Mouse (Mus musculus): ENCODE results near the gene Zfp316.
A peak's percentile ranks its signal among the peaks of the same experiment; 100 is the strongest.

Gene Zfp316

GRCm38 (mm10) chr5:143269363-143270150 is at the start of gene Zfp316:
Gene Zfp316 (minus strand): TSS chr5:143270022.
- Histone ChIP-seq H3K4me1 (replicated peaks; ENCODE audit: low read depth, low read length) (peaks cover 23% of the 10 kb centered on the region), H3K4me3 (replicated peaks; ENCODE audit: low read length) (peak within 1 kb of the TSS; percentile 82), H3K27me3 (ENCODE audit: insufficient read depth, low read length) (peaks cover 46% of the 10 kb centered on the region), H3K36me3 (ENCODE audit: insufficient read depth, low read length) (no peaks in the 10 kb centered on the region), H3K9me3 (ENCODE audit: low read length) (no peaks in the 10 kb centered on the region)
- TF ChIP-seq NANOG (IDR thresholded peaks at IDR 0.05; ENCODE audit: borderline replicate concordance, low read length), result no peak
- no peak for TF ChIP-seq POU5F1 (IDR thresholded peaks at IDR 0.05; ENCODE audit: borderline replicate concordance, low read length)
- TF ChIP-seq CTCF (conservative IDR thresholded peaks at IDR 0.05; ENCODE audit: low read length), result no peak

GRCm38 (mm10) chr5:143317288-143317610 is 47.4 kb upstream of the Zfp316 start:
- peaks cover 38% of the 10 kb centered on the region for H3K4me1 ChIP-seq (replicated peaks; ENCODE audit: low read depth, low read length)
- H3K27me3 ChIP-seq (ENCODE audit: insufficient read depth, low read length), result peaks cover 8% of the 10 kb centered on the region
- no peak overlapping the region for H3K4me3 ChIP-seq (replicated peaks; ENCODE audit: low read length)
- TF ChIP-seq CTCF (conservative IDR thresholded peaks at IDR 0.05; ENCODE audit: low read length), result no peak
- no peak for TF ChIP-seq POU5F1 (IDR thresholded peaks at IDR 0.05; ENCODE audit: borderline replicate concordance, low read length)
- TF ChIP-seq NANOG (IDR thresholded peaks at IDR 0.05; ENCODE audit: borderline replicate concordance, low read length), result no peak
- H3K9me3 ChIP-seq (ENCODE audit: low read length), result no peaks in the 10 kb centered on the region
- peaks cover 76% of the 10 kb centered on the region for H3K36me3 ChIP-seq (ENCODE audit: insufficient read depth, low read length)

DNA sequence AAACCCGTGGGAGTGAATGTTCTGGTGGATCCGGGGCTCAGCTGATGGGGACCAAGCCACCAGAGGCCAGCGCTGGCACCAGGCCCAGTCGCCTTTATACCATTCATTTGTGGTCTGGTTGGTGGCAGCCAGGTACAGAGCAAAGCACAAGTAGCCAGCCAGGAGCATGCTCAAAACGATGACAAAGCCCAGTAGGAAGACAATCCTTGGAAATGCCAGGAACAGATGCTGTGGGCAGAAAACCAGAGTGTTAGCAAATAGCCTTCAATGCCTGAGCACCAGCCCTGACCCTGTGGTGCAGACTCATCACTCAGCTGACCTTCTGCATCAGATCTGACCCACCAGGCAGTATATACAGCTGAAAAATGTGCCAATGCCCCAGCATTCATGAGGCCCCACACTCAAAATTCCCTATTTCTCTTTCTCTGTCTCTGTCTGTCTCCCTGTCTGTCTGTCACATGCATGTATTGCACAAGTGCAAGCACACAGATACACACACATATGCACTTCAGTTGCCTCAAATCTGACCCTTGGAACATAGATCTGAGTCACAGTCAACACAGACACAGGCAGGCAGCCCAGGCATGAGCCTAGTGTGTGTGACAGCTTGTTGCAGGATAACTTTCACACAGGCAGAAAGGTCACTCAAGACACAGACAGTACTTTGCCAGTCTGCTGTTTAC is 46.9 kb upstream of the Zfp316 start:
- Histone ChIP-seq H3K36me3 (ENCODE audit: insufficient read depth, low read length) (peaks cover 71% of the 10 kb centered on the region), H3K27me3 (ENCODE audit: insufficient read depth, low read length) (peaks cover 8% of the 10 kb centered on the region), H3K4me1 (replicated peaks; ENCODE audit: low read depth, low read length) (peaks cover 43% of the 10 kb centered on the region), H3K4me3 (replicated peaks; ENCODE audit: low read length) (no peak overlapping the region), H3K9me3 (ENCODE audit: low read length) (no peaks in the 10 kb centered on the region)
- no peak for TF ChIP-seq NANOG (IDR thresholded peaks at IDR 0.05; ENCODE audit: borderline replicate concordance, low read length)
- no peak for TF ChIP-seq POU5F1 (IDR thresholded peaks at IDR 0.05; ENCODE audit: borderline replicate concordance, low read length)
- no peak for TF ChIP-seq CTCF (conservative IDR thresholded peaks at IDR 0.05; ENCODE audit: low read length)

- Histone ChIP-seq H3K4me1 (replicated peaks; ENCODE audit: low read depth, low read length) (peaks cover 55% of the 10 kb centered on the region), H3K36me3 (ENCODE audit: insufficient read depth, low read length) (peaks cover 70% of the 10 kb centered on the region), H3K9me3 (ENCODE audit: low read length) (no peaks in the 10 kb centered on the region), H3K4me3 (replicated peaks; ENCODE audit: low read length) (peak overlapping the region; percentile 94), H3K27me3 (ENCODE audit: insufficient read depth, low read length) (peaks cover 8% of the 10 kb centered on the region)
- TF ChIP-seq CTCF (conservative IDR thresholded peaks at IDR 0.05; ENCODE audit: low read length), result peak; percentile 11; the same call in 1 of the 2 replicates
- no peak for TF ChIP-seq POU5F1 (IDR thresholded peaks at IDR 0.05; ENCODE audit: borderline replicate concordance, low read length)
- no peak for TF ChIP-seq NANOG (IDR thresholded peaks at IDR 0.05; ENCODE audit: borderline replicate concordance, low read length)
Observed at GRCm38 (mm10) chr5:143315514-143315888, 45.7 kb upstream of the Zfp316 start.

DNA sequence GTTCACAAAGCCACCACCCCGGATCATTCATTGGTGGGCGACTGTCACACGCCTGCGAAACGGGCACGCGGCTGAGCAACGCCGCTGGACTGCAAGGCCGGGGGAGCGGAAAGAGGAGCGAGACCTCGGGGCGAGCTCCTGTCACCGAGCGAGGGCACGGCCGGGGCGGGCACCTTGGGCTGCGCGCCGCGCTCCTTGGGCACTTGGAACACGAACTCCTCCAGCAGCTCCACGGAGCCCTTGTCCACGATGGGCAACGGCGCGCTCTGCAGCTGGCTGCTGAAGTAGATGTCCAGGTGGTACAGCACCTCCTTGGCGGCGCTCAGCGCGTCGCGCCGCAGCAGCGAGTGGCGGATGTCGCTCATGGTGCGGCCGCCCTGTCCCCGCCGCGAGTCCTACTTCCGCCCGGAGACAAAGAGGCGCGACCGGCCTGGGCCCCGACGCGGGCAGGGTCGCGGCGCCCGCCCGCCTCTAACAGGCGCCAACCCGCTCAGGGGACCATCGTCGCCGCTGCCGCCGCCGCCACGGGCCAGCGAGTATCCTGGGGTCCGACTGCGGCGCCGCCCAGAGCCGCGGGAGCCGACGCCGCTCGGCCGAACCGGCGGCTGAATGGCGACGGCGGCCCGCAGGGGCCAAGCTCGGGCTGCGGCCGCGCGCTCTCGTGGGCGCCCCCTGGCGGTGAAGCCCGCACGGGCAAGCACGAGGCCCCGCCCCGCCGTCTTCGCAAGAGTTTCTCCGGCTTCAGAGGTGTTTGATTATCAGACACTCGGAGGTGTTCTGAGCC is 45.1 kb upstream of the Zfp316 start, which contains the start of gene E130309D02Rik:
E130309D02Rik (minus strand) TSS at position 631 of the 784 bp plus-strand sequence.
- Histone ChIP-seq H3K36me3 (ENCODE audit: insufficient read depth, low read length) (peaks cover 70% of the 10 kb centered on the region), H3K4me3 (replicated peaks; ENCODE audit: low read length) (peak within 1 kb of the TSS; percentile 94), H3K27me3 (ENCODE audit: insufficient read depth, low read length) (peaks cover 8% of the 10 kb centered on the region), H3K4me1 (replicated peaks; ENCODE audit: low read depth, low read length) (peaks cover 61% of the 10 kb centered on the region), H3K9me3 (ENCODE audit: low read length) (no peaks in the 10 kb centered on the region)
- TF ChIP-seq POU5F1 (IDR thresholded peaks at IDR 0.05; ENCODE audit: borderline replicate concordance, low read length) (no peak), NANOG (IDR thresholded peaks at IDR 0.05; ENCODE audit: borderline replicate concordance, low read length) (no peak), CTCF (conservative IDR thresholded peaks at IDR 0.05; ENCODE audit: low read length) (no peak)

DNA sequence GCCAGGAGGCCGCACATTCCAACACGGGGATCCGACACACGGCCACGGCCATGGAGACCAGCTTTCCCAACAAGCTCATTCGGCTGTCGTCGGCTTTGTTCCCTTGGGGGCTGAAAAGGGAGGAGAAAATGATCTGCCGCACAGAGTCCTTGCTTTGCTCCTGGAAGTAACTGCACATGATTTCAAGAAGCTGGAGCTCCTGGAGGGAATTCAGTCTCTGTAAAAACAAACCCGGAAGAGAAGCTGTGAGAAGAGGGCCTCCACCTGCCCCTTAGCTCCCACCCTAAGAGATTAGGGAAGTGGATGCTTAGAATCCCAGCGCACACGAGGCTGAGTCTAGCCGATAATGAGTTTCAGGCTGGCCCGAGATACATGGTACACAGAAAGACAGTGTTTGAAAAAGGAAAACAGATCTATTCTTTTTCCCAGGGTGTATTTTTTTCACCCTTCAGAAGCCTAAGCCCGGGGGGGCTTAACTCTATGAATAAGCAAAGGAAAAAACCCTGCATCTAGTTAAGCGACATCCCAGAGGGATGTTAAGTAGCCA is 44.4 kb upstream of the Zfp316 start:
- Histone ChIP-seq H3K27me3 (ENCODE audit: insufficient read depth, low read length) (peaks cover 8% of the 10 kb centered on the region), H3K4me3 (replicated peaks; ENCODE audit: low read length) (peak overlapping the region; percentile 94), H3K9me3 (ENCODE audit: low read length) (no peaks in the 10 kb centered on the region), H3K36me3 (ENCODE audit: insufficient read depth, low read length) (peaks cover 70% of the 10 kb centered on the region), H3K4me1 (replicated peaks; ENCODE audit: low read depth, low read length) (peaks cover 66% of the 10 kb centered on the region)
- no peak for TF ChIP-seq NANOG (IDR thresholded peaks at IDR 0.05; ENCODE audit: borderline replicate concordance, low read length)
- TF ChIP-seq POU5F1 (IDR thresholded peaks at IDR 0.05; ENCODE audit: borderline replicate concordance, low read length), result no peak
- no peak for TF ChIP-seq CTCF (conservative IDR thresholded peaks at IDR 0.05; ENCODE audit: low read length)

DNA sequence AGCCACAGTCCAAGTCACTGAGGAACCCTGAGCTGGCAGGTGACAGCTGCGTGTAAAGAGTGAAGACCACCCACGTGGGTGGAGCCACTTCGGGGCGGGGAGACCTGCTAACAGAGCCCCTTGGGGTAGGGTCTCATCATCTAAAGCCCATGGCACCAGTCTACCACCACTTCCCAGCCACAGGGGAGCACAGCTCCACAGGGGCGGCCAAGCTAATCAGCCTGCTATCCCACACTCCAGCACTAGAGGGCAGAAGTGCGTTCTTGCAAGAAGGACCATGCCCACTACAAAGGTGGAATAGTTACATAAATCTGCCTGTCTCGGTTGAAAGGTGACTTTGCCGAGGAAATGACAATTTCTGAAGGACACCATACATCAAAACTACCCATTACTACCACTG is 42.1 kb upstream of the Zfp316 start:
- TF ChIP-seq CTCF (conservative IDR thresholded peaks at IDR 0.05; ENCODE audit: low read length) (peak; percentile 94), POU5F1 (IDR thresholded peaks at IDR 0.05; ENCODE audit: borderline replicate concordance, low read length) (no peak), NANOG (IDR thresholded peaks at IDR 0.05; ENCODE audit: borderline replicate concordance, low read length) (no peak)
- Histone ChIP-seq H3K4me3 (replicated peaks; ENCODE audit: low read length) (peak overlapping the region; percentile 62), H3K9me3 (ENCODE audit: low read length) (no peaks in the 10 kb centered on the region), H3K27me3 (ENCODE audit: insufficient read depth, low read length) (peaks cover 8% of the 10 kb centered on the region), H3K36me3 (ENCODE audit: insufficient read depth, low read length) (peaks cover 70% of the 10 kb centered on the region), H3K4me1 (replicated peaks; ENCODE audit: low read depth, low read length) (peaks cover 76% of the 10 kb centered on the region)

DNA sequence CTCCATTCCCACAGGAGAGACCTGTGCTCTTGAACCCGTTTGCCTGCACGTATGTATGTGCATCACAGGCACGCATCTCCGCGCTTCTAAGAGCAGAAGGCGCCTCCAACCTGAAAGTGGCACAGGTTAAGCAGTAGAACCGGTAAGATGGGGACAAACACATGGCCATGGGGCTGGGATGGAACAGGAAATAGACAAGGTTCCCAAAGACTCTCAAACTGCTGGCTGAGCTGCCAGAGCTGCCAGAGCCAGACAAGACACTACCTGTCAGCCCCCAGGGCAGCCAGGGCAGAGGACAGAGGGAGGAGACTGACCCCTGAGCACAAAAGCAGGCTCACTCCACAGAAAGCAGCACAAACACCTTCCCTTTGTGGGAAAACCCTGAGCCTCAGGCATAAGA is 40.1 kb upstream of the Zfp316 start:
- no peaks in the 10 kb centered on the region for H3K9me3 ChIP-seq (ENCODE audit: low read length)
- TF ChIP-seq CTCF (conservative IDR thresholded peaks at IDR 0.05; ENCODE audit: low read length) (no peak), POU5F1 (IDR thresholded peaks at IDR 0.05; ENCODE audit: borderline replicate concordance, low read length) (no peak), NANOG (IDR thresholded peaks at IDR 0.05; ENCODE audit: borderline replicate concordance, low read length) (no peak)
- no peak overlapping the region for H3K4me3 ChIP-seq (replicated peaks; ENCODE audit: low read length)
- peaks cover 66% of the 10 kb centered on the region for H3K4me1 ChIP-seq (replicated peaks; ENCODE audit: low read depth, low read length)
- peaks cover 79% of the 10 kb centered on the region for H3K36me3 ChIP-seq (ENCODE audit: insufficient read depth, low read length)
- H3K27me3 ChIP-seq (ENCODE audit: insufficient read depth, low read length), result peaks cover 8% of the 10 kb centered on the region

Measured in E14TG2a.4 (cell line).